Mouse (Mus musculus): ENCODE results near the gene Pigx. TPM values are rescaled to one million over a fixed set of nuclear protein-coding genes. Genes with fewer than 3 reads are reported as not detected.

Pigx gene
- polyA plus RNA-seq (2015; fragmentation: Nextera tagmentation; extraction: Ambion mirVana) = 37.9 and 38.3 TPM in 2 replicates

DNA sequence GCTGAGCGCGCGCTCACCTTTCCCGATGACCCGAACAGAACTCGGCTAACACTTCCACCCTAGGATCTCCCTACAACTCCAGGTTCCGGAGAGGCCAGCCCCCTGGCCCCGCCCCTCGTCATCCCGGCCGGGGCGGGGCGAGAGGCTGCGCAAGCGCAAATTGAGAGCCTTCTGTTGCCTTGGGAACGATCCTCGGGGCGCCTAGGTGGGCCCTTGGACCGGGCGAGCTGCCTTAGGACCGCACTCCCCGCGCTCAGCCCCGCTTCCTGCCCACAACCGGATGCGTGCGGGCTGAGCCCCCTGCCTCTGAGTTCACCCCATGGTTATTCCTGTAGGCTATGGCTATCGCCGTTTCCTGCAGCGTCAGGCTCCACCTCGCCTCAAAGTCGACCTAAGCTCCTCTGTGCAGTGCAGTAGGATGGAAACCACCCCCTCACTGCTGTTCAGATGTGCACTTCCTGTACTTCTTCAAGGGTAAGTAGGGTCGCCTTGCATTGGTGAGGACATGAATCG is at the start of gene Pigx, which contains the start of gene Cep19:
Pigx (minus strand) TSS at position 103 of the 513 bp plus-strand sequence.
Cep19 (plus strand) TSS at position 163 of the 513 bp plus-strand sequence.

DNA sequence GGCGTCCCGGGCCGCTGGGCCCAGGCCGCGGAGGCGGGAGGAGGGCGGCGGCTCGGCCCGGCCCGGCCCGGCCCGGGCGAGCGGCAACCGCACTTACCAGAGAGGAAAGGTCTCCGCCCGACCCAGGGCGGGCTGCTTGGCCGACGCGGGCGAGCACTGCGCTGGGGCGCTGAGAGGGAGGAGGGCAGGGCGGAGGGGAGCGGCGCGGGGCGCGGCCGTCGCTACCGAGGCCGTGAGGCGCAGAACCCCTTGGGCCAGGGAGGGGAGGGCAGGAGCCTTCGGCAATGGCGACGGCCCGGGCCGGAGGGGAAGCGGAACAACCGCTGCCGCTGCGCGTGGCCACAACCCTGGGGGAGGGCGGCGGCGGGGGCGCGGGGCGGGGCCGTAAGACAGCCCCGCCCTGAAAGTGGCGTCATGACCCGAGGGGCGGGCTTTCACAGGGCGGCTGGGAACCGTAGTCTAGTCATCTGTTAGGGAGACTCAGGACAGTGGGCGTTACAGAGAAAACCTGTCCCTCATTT is 20.5 kb downstream of the Pigx start, which contains the start of gene Pak2:
Pak2 (minus strand) TSS at position 352 of the 521 bp plus-strand sequence.

Other genes with a start within 250 kb of the Pigx start
- gene Meltf, start 220.9 kb downstream of the Pigx start, polyA plus RNA-seq (2015; fragmentation: Nextera tagmentation; extraction: Ambion mirVana) = 0.17 and 0.29 TPM in 2 replicates
- gene Pigz, start 165.9 kb downstream of the Pigx start, polyA plus RNA-seq (2015; fragmentation: Nextera tagmentation; extraction: Ambion mirVana) = 2.5 and 2.6 TPM in 2 replicates
- gene 0610012G03Rik, start 151.2 kb downstream of the Pigx start, polyA plus RNA-seq (2015; fragmentation: Nextera tagmentation; extraction: Ambion mirVana) = 110 and 119 TPM in 2 replicates
- gene Ncbp2, start 151.2 kb downstream of the Pigx start, polyA plus RNA-seq (2015; fragmentation: Nextera tagmentation; extraction: Ambion mirVana) = 34.7 and 43.7 TPM in 2 replicates
- gene Senp5, start 96.5 kb downstream of the Pigx start, polyA plus RNA-seq (2015; fragmentation: Nextera tagmentation; extraction: Ambion mirVana) = 6.2 and 6.3 TPM in 2 replicates
- 15.9 and 16.9 TPM in 2 replicates for gene Pak2, start 20.4 kb downstream of the Pigx start, polyA plus RNA-seq (2015; fragmentation: Nextera tagmentation; extraction: Ambion mirVana)
- gene Cep19, start 60 bp upstream of the Pigx start, polyA plus RNA-seq (2015; fragmentation: Nextera tagmentation; extraction: Ambion mirVana) = 9.8 and 11.2 TPM in 2 replicates
- 13.0 and 20.7 TPM in 2 replicates for gene Nrros, start 65.9 kb upstream of the Pigx start, polyA plus RNA-seq (2015; fragmentation: Nextera tagmentation; extraction: Ambion mirVana)
- not detected in 2 replicates for gene Bex6, start 80.1 kb upstream of the Pigx start, polyA plus RNA-seq (2015; fragmentation: Nextera tagmentation; extraction: Ambion mirVana)
- gene Fbxo45, start 147.4 kb upstream of the Pigx start, polyA plus RNA-seq (2015; fragmentation: Nextera tagmentation; extraction: Ambion mirVana) = 4.6 and 5.6 TPM in 2 replicates
- gene Wdr53, start 147.5 kb upstream of the Pigx start, polyA plus RNA-seq (2015; fragmentation: Nextera tagmentation; extraction: Ambion mirVana) = 11.3 and 13.7 TPM in 2 replicates
- 3.0 and 3.2 TPM in 2 replicates for gene Smco1, start 171.7 kb upstream of the Pigx start, polyA plus RNA-seq (2015; fragmentation: Nextera tagmentation; extraction: Ambion mirVana)
- gene Rnf168, start 177.7 kb upstream of the Pigx start, polyA plus RNA-seq (2015; fragmentation: Nextera tagmentation; extraction: Ambion mirVana) = 9.3 and 12.2 TPM in 2 replicates
- 10.4 and 11.0 TPM in 2 replicates for gene Ubxn7, start 232.5 kb upstream of the Pigx start, polyA plus RNA-seq (2015; fragmentation: Nextera tagmentation; extraction: Ambion mirVana)

Measured in skeletal muscle tissue, postnatal 0 days (tissue).